Mouse (Mus musculus): ENCODE data around the gene Irf8.

The Irf8 gene

DNA sequence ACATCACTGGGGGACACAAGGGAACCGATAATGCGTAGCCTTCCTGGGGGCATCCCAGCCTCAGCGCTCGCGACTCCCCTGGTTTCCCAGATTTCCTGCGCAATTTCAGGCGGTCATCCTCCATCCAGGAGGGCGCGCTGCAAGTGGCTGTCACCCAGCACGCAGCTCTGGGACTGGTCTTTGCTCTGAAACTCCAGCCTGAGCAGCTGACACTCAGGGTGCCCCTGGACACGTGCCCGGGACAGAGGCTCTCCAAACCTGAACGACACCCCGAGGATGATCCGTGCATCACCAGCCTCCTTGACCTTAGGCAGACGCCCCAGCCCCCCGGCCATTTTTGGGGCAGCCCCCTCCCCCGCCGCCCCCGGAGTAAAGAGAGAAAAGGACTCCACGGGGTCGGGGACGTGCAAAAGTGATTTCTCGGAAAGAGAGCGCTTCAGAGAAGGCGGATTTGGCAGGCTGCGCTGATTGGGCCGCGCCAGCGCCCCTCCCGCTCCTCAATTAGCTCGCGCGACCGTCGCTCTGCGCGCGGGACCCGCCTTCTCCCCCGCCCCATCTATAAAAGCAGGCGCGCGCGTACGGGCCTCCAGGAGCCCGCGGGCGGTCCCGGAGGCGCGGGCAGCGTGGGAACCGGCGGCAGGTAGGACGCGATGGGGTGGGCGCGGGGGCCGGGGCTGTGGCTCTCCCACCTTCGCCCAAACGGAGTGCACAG lies at the start of gene Irf8:
Irf8 (plus strand) TSS at position 589 of the 712 bp plus-strand sequence.
- DNase-seq (ENCODE audit: low spot score in 2 of 2): peak; percentile 90 to 92

DNA sequence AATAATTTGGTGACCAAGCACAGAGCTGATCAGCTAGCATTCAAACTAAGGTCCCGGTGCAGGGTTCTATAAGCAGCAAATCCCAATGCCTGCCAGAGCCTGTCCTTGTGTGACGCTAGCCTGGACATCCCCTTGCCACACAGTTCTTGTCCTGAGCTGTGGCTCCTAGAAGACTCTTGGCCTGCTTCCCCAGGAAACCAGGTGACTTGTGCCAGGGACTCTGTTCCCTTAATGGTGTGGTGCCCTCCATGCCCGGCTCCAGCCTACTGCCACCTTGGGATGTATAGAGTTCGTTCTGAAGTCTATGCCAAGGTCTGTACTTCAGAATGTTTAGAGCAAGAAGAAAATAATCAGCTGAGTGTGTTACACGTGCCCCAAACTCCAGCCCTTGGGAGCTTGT lies 49.6 kb upstream of the Irf8 start:
- DNase-seq (ENCODE audit: low spot score in 2 of 2): no peak

DNA sequence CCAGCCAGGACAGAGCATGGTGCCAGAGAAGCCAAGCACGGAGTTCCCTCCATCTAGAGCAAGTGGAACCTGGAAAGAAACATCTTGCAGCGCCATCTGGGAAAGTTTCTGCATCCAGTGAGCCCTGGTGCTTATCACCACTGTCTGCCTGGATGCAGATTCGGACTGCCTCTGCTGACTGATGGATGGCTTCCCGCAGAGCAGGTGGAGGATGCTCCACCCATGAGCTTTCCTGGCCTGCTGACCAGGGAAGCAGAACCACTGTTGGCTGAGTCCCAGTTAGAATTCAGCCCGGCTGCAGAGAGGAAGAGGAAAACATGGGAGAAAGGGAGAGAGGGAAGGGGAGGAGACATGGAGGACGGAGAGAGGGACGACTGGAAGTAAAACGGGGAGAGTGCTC lies 48.4 kb upstream of the Irf8 start:
- no peak for DNase-seq (ENCODE audit: low spot score in 2 of 2)

DNA sequence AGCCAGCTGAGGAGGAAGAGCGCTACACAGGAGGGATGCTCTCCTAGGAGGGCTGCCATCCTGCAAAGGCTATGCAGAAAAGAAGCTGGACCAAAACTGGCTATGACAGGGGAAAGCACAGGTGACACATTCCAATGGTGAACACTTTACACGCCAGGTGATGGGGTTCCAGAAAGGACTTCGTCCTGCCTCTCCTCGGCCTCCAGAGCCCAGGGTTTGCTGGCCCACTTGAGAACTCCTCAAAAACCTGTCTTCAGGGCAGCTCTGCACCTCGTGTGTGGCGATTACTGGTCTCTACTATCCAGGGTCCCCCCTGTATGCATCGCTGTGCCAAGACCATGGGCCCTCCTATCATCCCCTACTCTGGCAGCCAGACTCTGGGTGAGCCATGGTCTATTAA lies 47.6 kb upstream of the Irf8 start:
- DNase-seq (ENCODE audit: low spot score in 2 of 2): no peak

DNA sequence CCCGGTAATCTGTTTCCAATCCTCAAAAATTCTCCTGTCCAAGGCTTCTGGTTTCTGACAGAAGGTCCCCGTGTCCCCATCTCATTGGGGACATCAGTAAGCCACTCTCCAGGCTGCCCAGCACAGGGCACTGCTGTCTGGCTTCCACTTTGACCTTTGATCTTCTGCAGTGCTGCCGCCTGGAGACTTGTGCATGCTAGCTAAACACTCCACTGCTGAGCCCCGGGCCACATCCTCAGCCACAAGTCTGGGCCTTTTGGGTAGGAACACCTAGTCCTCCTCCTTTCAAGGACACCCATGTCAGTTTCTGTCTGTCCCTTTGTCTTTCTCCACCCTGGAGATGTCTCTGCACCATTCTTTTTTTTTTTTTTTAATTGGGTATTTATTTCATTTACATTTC lies 43.2 kb upstream of the Irf8 start:
- DNase-seq (ENCODE audit: low spot score in 2 of 2): no peak

DNA sequence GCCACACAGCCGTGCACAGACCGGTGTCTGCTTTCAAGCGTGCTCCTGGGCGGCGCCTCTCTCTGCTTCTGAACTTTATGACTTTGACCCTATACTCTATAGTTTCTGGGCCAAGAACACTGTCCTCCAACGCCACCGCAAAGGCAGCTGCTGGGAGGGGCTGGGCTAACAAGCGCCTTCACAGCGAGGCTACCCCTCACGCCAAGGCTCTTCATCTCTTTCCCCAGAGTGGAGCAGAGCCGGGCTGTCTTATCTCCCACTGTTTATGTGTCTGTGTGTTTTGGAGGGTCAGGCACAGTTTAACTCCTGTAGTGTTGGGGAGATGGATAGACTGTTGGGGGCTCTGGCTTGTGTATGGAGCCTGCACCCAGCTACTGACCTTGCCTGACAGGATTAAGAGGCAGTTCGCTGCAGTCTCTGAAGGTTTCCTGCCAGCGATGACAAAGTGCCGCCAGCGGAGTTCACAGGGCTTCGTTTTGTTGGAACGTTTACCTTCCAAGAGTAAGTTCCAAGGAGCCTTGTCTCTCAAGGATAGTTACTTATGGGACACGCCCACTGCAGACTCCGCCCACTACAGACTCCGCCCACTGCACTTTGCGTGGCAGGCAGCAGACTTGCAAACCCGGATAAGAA lies 42.2 kb upstream of the Irf8 start:
- no peak for DNase-seq (ENCODE audit: low spot score in 2 of 2)

DNA sequence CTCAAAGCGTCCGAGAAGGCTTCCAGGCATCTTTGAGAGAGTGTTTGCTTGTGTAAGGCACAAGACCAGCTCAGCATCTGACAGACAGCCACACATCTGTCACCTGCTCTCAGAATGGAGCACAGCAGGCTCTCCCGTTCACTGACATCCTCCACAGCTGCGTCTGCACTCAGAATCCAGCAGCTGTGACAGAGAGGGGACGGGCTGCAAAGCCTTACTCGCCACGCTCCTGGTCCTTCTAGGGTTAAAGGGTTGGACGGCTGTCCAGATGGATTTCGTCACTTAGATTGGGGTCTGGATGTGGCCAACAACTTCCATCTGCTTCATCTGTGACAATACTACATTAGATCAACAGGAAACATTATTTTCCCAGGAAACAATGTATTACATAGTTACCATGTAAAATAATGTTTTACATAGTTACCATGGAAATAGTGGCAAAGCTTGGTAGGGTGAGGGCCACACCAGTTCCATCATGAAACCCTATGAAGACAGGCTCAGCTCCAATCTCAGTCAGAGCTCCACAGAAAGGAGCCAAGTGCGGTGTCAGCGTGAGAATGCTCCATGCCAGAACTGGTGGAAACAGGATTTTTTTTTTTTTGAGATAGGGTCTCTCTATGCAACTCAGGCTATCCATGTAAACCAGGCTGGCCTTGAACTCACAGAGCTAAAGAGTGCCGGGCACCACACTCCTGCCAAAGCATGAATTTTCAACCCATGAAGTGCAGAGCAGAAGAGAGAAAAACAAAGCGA lies 39.6 kb upstream of the Irf8 start:
- DNase-seq (ENCODE audit: low spot score in 2 of 2): no peak

DNA sequence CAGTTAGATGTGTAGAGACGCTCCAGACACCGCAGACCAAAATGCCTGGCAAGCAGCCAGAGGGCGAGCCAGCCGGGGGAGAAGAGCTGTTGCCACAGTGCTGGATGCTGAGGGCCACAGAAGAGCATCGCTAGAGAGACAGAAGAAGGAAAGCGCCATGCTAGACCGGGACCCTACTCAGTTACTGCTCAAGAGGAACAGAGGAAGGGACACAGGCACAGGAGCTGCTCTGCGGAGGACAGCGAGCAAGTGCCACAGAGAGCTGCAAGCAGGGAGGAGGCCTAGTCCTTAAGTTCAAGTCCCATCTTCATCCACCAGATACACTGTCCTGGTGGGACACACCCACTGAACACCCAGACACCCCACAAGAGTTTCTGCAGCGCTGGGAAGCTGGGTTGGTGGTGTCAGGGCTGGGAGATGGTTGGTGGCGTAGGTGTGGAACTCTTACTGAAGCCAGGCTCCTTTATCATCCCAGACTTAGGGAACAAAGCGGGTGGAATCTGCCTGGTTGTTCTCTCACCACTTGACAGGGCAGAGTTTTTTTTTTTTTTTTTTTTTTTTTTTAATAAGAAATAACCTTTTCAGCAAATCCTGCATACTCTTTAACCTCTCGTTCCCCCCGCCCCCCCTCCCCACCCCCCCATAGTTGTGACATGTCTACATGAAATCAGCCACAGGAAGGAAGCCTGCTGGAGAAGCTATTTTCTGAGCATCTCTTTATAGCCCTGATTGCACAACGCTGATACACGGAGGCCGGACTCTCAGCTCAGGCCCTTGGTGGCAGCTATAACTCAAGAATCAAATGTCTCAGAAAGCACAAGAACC lies 38.8 kb upstream of the Irf8 start:
- peak; percentile 67 to 80 for DNase-seq (ENCODE audit: low spot score in 2 of 2)

DNA sequence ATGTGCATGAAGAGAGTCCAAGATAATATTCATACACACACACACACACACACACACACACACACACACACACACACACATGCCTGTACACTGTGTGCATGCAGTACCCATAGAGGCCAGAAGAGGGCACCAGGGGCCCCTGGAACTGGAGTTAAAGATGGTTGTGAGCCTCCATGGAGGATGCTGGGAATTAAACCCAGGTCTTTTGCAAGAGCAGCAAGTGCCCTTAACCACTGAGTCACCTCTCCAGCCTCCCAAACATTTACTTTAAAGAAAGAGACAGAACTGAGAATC lies 38.2 kb upstream of the Irf8 start:
- peak in 1 of 2 experiments; percentile 49 for DNase-seq (ENCODE audit: low spot score in 2 of 2)

DNA sequence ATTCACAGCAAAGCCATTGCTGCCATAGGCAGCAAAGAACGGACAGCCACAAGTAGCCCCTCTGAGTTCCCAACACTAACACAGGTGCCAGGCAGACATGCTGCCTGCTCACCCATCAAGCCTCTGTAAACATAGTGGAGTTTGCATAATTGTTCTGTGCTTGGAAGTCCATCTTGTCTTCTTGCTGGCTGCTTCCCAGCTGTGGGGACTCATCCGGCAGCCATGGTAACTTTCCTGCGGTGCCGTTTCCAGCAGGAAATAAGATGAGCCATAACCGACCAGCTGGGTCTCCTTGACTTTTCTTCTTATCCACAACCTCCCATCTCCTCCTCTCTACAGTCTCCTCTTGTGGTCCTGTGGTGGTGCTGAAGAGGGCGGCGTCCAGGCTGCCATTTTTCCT lies 37.7 kb upstream of the Irf8 start:
- no peak for DNase-seq (ENCODE audit: low spot score in 2 of 2)

DNA sequence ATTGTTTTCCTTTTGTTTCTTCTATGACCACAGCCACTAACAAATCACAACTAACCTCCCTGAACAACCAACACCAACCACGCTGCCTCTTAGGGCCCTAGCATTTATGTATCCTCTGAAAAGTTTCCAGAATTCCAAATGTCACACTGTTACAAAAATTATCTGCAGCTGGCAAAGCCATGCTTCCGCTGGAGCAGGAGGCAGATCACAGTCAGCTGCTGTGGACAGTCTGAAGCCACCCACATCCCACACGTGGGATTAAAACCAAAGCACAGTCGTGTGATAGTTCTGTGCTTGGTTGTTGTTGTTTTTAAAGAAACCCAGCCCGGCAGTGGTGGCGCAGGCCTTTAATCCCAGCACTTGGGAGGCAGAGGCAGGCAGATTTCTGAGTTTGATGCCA lies 37.1 kb upstream of the Irf8 start:
- DNase-seq (ENCODE audit: low spot score in 2 of 2): no peak

DNA sequence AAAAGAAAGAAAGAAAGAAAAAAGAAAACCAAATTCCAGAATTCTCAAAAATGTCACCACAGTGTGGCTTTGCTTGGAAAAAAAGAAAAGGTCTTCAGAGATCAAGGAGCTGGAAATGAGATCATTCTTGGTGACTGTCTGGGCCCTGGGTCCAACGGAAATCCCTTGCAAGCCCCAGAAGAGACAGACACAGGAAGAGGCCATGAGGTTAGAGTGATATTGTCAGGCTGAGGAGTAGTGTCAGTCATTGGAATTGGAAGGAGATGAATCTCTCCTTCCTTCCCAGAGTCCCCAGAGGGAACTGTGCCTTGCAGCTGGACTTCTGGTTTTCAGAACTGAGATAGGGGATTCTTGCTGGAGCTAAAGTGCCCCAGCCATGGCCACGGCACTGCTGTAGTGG lies 36.6 kb upstream of the Irf8 start:
- DNase-seq (ENCODE audit: low spot score in 2 of 2): no peak

DNA sequence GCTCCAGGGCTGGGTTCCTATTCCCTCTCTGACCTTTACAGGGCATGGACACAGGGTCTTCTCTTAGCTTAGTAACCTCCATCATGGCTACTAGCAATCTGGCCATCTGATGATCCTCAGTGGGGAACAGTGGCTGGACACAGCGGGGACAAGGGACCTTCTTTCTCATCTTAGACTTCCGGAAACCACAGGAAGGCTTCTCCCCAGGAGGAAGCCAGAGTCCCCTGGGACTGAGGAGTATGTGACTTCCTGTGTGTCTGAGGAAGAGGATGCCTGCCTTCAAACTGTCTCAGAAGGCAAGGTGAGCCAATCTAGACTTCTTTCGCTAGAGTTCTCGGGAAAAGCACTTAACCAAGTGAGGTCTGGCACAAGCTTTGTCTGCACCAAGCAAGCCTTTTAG lies 36.1 kb upstream of the Irf8 start:
- DNase-seq (ENCODE audit: low spot score in 2 of 2): no peak

DNA sequence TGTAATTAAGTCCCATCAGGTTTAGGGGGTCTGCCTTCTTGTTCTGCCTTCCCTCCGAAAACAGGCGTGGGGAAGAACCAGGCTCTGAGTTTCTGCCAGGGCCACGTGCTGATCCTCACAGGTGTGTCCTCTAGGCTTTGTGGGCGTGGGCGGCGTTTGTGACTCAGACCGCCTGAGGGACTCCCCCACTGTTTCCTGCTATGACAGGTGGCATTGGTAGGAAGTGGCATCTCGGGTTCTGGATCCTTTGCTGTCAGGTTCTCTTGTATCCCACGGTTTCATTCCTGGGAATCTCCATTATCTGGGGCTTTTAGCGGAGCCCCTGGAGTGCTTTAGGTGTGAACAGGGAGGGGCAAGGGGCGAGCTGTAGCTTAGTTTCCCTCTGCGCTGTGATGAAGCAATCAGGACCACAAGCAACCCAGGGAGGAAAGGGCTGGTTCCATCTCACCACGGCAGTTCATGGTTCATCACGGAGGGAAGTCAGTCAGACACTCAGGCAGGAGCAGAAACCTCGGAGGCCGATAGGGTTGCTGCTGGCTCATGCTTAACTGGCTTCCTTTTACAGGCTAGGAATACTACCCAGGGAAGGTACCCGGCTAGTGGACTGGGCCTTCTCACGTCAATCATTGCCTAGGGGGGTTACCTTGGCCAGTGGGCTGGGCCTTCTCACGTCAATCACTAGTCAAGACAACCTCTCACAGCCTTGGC lies 34.2 kb upstream of the Irf8 start:
- peak; percentile 75 to 89 for DNase-seq (ENCODE audit: low spot score in 2 of 2)

DNA sequence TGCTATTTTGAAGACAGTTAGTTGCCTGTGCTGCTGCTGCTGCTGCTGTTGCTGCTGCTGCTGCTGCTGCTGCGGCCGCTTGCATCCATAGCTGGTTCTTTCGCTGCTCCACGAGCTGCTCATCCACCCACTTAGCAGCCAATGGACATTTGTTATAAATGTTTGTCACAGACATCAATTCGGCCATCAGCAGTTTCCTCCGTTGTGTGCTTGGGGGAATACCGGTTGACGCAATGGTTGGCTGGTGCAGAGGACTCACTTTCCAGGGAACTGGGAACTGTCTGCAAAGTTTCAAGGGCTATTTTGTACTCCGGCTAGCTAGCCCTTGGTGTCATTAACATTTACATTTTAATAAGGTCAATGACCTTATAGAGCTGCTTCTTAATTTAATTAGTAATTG lies 32.0 kb upstream of the Irf8 start:
- DNase-seq (ENCODE audit: low spot score in 2 of 2): no peak

DNA sequence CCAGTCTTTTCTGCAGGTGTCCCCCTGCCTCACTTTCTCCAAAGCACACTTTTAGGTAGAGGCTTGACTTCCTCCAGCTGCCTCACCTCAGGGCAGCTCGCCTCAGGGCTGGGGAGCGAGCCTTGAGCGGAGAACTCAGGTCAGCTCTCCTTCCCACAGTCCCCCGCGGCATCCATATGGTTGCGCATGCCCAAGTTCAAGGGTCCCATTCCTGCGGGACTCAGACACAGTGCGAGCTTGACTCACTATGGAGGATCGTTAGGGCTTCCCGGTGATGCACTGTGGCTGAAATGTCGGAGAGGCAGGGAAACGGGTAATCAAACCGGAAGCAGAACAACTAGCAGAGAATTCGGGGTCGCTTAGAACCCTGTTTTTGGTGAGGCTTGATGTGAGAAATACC lies 31.0 kb upstream of the Irf8 start:
- DNase-seq (ENCODE audit: low spot score in 2 of 2): no peak

DNA sequence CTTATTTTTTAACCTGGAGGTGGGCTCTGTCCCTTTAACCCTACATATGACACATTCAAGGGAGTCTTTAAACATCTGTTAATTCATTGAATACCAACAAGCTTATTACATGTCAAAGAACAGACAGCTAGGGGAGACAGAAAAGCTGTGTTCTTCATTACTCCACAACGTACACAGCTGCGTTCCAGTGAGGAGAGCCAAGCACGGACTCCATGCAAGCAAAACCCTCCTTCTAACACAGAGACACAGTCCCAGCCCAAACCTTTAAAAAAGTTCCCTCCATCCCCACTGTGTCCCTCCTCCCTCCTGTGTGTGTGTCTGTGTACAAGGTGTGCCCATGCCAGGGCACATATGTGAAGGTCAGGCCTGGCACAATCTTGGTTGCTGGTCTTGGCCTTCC lies 30.0 kb upstream of the Irf8 start:
- DNase-seq (ENCODE audit: low spot score in 2 of 2): no peak

DNA sequence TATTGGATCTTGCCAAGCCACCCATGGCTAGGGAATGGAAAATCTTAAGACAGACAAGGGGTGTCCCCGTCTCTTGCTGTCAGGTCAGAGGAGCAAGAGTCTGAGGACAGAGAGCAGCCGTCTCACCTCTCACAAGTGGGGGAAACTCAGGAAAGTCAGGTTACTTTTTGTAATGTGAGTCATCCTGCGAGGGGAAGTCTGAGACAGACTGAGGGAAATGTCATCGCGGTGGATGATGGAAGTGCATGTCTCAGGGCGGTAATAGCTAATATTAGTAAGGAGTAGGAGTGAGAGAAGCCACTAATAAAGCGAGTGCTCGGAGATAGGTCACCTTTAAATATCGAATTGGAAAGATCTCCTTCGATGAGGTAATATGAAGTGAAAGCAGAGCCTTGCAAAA lies 27.0 kb upstream of the Irf8 start:
- no peak for DNase-seq (ENCODE audit: low spot score in 2 of 2)

DNA sequence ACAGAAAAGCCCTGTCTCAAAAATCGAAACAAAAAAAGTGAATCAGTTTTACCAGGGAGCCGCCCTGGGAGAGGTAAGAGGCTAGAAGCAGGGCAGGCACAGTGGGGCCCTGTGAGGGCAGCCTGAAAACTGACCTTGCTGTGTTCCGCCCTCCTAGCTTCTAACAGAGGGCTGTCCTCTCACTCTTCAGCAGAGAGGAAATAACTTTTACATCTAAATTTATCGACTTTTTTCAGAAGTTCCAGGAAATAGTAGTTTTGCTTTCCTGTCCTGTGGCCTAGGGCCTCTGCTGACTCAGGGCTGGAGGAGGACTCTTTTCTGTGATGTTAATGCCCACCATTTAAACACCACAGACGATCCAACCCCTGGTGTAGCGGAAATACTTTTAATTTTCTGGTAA lies 21.0 kb upstream of the Irf8 start:
- peak; percentile 60 to 81 for DNase-seq (ENCODE audit: low spot score in 2 of 2)

DNA sequence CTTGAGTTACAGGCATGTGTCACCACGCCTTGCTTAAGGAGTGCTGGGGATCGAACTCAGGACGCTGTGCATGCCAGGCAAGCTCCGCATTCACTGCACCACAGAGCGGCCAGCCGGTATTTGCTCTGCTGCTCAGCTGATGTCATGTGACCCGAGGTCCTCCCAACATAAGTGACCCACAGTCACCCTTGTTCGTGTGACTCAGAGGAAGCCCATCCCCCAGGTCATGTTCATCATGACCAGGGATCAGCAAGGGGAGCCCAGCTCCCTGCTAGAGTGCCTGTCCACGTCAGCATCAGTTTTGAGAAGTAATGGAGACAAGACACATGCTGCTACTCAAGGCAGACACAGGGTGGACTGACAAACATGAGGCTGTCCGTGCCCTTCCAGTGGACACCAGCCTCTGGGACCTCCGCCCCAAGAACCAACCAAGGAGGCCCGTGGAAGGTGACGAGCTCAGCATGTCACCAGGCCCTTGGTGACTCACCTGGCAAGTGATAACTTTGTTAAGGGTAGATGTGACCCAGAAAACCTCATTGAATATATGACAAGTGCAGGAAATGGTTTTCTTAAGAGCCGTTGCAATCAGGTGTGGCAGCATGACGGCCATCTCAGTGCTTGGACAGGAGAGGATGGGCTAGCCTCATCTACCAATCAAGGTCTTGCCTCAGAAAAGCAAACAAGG lies 20.0 kb upstream of the Irf8 start:
- DNase-seq (ENCODE audit: low spot score in 2 of 2): peak; percentile 68 to 82

DNA sequence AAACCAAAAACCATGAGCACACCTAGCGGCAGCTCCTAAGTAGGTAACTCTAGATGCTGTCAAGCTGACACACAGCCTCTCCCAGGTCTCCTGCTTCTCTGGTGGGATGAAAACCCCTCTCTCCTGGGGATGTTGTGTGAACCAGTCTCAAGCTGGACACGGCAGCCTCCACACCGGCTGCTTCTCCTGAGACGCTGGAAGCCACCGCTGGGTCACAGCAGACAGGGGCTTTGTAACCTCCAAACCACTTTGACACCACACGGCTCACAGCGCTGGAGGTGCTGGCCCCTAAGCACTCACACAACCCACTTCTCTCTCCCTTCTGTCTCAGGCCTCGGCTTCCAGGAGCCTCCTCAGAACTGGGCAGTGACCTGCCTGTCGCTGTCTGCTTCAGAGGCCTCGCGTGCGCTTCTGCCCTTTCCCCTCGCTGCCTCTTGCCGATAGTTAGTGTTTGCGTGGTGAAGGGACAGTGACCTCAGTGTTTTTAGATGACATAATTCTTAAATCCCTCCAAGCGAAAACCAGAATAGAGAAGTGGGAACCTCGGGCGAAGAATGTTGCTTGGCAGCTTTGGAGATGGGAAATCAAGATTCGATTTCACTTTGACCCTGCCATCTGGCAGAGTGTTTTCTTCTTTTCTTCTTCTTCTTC lies 16.4 kb upstream of the Irf8 start:
- DNase-seq (ENCODE audit: low spot score in 2 of 2): peak in 1 of 2 experiments; percentile 21
